Mouse (Mus musculus) testis, adult 2 months (tissue): ENCODE measurements around the gene Tmem184b.

Source experiments
- CTCF ChIP-seq: fragments of 200-500 bp; IDR thresholded peaks from 2 replicates; pipeline ENCODE4 v1.5.1; 2012; ENCODE audit warnings: low read depth, mild to moderate bottlenecking, inconsistent platforms, low read length, moderate library complexity; ENCODE audit not compliant: control insufficient read depth, insufficient read depth, insufficient replicate concordance
- POLR2A ChIP-seq: fragments of 200-500 bp; IDR thresholded peaks from 2 replicates; pipeline ENCODE4 v1.6.1; 2012; ENCODE audit warnings: low read depth, mild to moderate bottlenecking, inconsistent platforms, low read length, moderate library complexity; ENCODE audit not compliant: control insufficient read depth

- TF ChIP-seq CTCF (no peak), POLR2A (no peak)
These were observed 52.0 kb downstream of the Tmem184b start for GRCm38 (mm10) chr15:79351331-79351767.
